ENCODE assay signal across 9 mouse cellular contexts in genomic region chr3:84594894-84595676, GRCm38 (mm10). TPM values are rescaled to one million over a fixed set of nuclear protein-coding genes. Genes with fewer than 3 reads are reported as not detected.
A peak's percentile ranks its signal among the peaks of the same experiment; 100 is the strongest.
DNase-seq lines count a peak whose midpoint lies in the region; ATAC-seq lines count a peak whose summit lies in the region.
"Had no signal": no experiment of that assay in that cellular context is flagged by ENCODE, and none has a peak within 500 bp of the region (broad histone marks: within the 10 kb centered on the region; RNA-seq: fewer than 3 reads in every experiment).

No protein-coding gene starts in this region.

- H3K9ac ChIP-seq in forebrain, embryonic 13.5 days = no peak overlapping the region

- peaks cover 4% of the 10 kb centered on the region for H3K4me1 ChIP-seq in erythroblast, embryonic 14.5 days (ENCODE audit: control insufficient read depth)
- H3K4me1 ChIP-seq in forebrain, embryonic 13.5 days = peaks cover 12% of the 10 kb centered on the region

- WGBS in forebrain, embryonic 13.5 days = 14% methylated on average over 23 of the region's 23 CpGs

- peak; percentile 29 for DNase-seq in CD4-positive helper T cell, adult 2 months (ENCODE audit: low read depth, low spot score)
- peak; percentile 7 to 61 for DNase-seq in layer of hippocampus, postnatal 14 days (ENCODE audit: low spot score in 2 of 2)
- DNase-seq in naive thymus-derived CD4-positive, alpha-beta T cell, adult 2 months (ENCODE audit: low read depth) = peak; percentile 37
- DNase-seq in cerebellum, adult 18-20 months = no peak

- no peak overlapping the region for H3K27ac ChIP-seq in forebrain, embryonic 13.5 days

- no peaks in the 10 kb centered on the region for H3K9me3 ChIP-seq in erythroblast, embryonic 14.5 days (ENCODE audit: control insufficient read depth, low read length)
- H3K9me3 ChIP-seq in forebrain, embryonic 13.5 days (replicated peaks) = no peaks in the 10 kb centered on the region

- H3K36me3 ChIP-seq in erythroblast, embryonic 14.5 days (ENCODE audit: control insufficient read depth) = no peaks in the 10 kb centered on the region
- no peaks in the 10 kb centered on the region for H3K36me3 ChIP-seq in forebrain, embryonic 13.5 days (ENCODE audit: poor library complexity, severe bottlenecking)

- peak overlapping the region; percentile 44 for H3K4me2 ChIP-seq in forebrain, embryonic 13.5 days

- H3K27me3 ChIP-seq in erythroblast, embryonic 14.5 days (ENCODE audit: control insufficient read depth) = peaks cover 48% of the 10 kb centered on the region
- peaks cover 9% of the 10 kb centered on the region for H3K27me3 ChIP-seq in forebrain, embryonic 13.5 days

- H3K4me3 ChIP-seq in erythroblast, embryonic 14.5 days (replicated peaks) = peak overlapping the region; percentile 34
- peak overlapping the region; percentile 6; the same call in 1 of the 2 replicates for H3K4me3 ChIP-seq in forebrain, embryonic 13.5 days

- no peak for ATAC-seq in erythroblast, adult 5-6 weeks (replicated peaks; ENCODE audit: low FRiP score, poor library complexity, severe bottlenecking)
- ATAC-seq in forebrain, embryonic 13.5 days = peak; percentile 36; the same call in 1 of the 2 replicates
- ATAC-seq in cerebellum, adult (ENCODE audit: insufficient number of reproducible peaks, low FRiP score, low TSS enrichment) = no peak

RNA-seq across cellular contexts. Expression of gene Tigd4, which starts 1.7 kb away (rescaled TPM):
- polyA plus RNA-seq in erythroblast, embryonic 14.5 days (2012) = not detected in 2 replicates
- not detected in 2 replicates for total RNA-seq in erythroblast, adult 5-6 weeks (2015; ENCODE audit: low replicate concordance)
- not detected in 2 replicates for total RNA-seq in erythroblast, adult 5-6 weeks (2017; ENCODE audit: low replicate concordance)
- not detected in 2 replicates for polyA plus RNA-seq in forebrain, embryonic 13.5 days (2015; fragmentation: Nextera tagmentation; extraction: Ambion mirVana)
- under 1 TPM; 0.12 to 0.21 TPM for total RNA-seq in layer of hippocampus, postnatal 14 days (2021)
- total RNA-seq: layer of hippocampus, postnatal 25 days had no signal

RNA-seq across cellular contexts. Expression of gene Arfip1, which starts 12.7 kb away (rescaled TPM):
- polyA plus RNA-seq in erythroblast, embryonic 14.5 days (2012) = 0.04 and 0.10 TPM in 2 replicates
- 3.3 and 12.9 TPM in 2 replicates for total RNA-seq in erythroblast, adult 5-6 weeks (2015; ENCODE audit: low replicate concordance)
- total RNA-seq in erythroblast, adult 5-6 weeks (2017; ENCODE audit: low replicate concordance) = 5.4 and 7.4 TPM in 2 replicates
- 26.1 and 28.7 TPM in 2 replicates for polyA plus RNA-seq in forebrain, embryonic 13.5 days (2015; fragmentation: Nextera tagmentation; extraction: Ambion mirVana)
- 10 to 100 TPM; 19.3 to 21.8 TPM for total RNA-seq in layer of hippocampus, postnatal 14 days (2021)

Comparison
In these comparisons a context has a peak if more than half of its experiments do, and no peak if none do; other contexts are left out.
1. DNase-seq: peak in CD4-positive helper T cell, adult 2 months (single experiment), layer of hippocampus, postnatal 14 days (2 of 2) and naive thymus-derived CD4-positive, alpha-beta T cell, adult 2 months (single experiment); none in cerebellum, adult 18-20 months (0 of 2).